Mouse (Mus musculus): ENCODE results near the gene Lmo7.

GRCm38 (mm10) chr14:101798766-101799165, 69.0 kb downstream of the Lmo7 start:
- TF ChIP-seq CTCF (IDR thresholded peaks at IDR 0.05; ENCODE audit: low read depth) (no peak), EP300 (IDR thresholded peaks at IDR 0.05; ENCODE audit: low read depth) (no peak)
